ENCODE assay signal across 20 mouse cellular contexts in genomic region chr6:83821856-83822255, GRCm38 (mm10). TPM values are rescaled to one million over a fixed set of nuclear protein-coding genes. Genes with fewer than 3 reads are reported as not detected.
"Had no signal": no experiment of that assay in that cellular context is flagged by ENCODE, and none has a peak within 500 bp of the region (broad histone marks: within the 10 kb centered on the region; RNA-seq: fewer than 3 reads in every experiment).

No protein-coding gene starts in this region.

- H3K4me1 ChIP-seq: kidney, embryonic 15.5 days; midbrain, embryonic 10.5 days; neural tube, embryonic 15.5 days had no signal

- H3K27ac ChIP-seq: kidney, embryonic 15.5 days; limb, embryonic 13.5 days; liver, embryonic 14.5 days; midbrain, embryonic 10.5 days; neural tube, embryonic 15.5 days had no signal

- H3K27me3 ChIP-seq: kidney, embryonic 15.5 days; limb, embryonic 13.5 days; neural tube, embryonic 15.5 days had no signal

- H3K36me3 ChIP-seq: neural tube, embryonic 15.5 days had no signal

- DNase-seq: kidney, postnatal 14 days; left cerebral cortex, postnatal 4 days; lung, adult 18-20 months; lung, postnatal 36 days; right cerebral cortex, adult 18-20 months; right cerebral cortex, postnatal 25 days; thymus, postnatal 36 days had no signal

- H3K9me3 ChIP-seq: kidney, embryonic 15.5 days; limb, embryonic 13.5 days; midbrain, embryonic 10.5 days; neural tube, embryonic 15.5 days had no signal

- H3K4me2 ChIP-seq: kidney, embryonic 15.5 days; limb, embryonic 13.5 days; neural tube, embryonic 15.5 days had no signal

- H3K4me3 ChIP-seq: kidney, embryonic 15.5 days; limb, embryonic 13.5 days; midbrain, embryonic 10.5 days; myocyte; neural tube, embryonic 15.5 days had no signal

- ATAC-seq: lung, postnatal 0 days had no signal

- H3K9ac ChIP-seq: kidney, embryonic 15.5 days; limb, embryonic 13.5 days; liver, embryonic 14.5 days; neural tube, embryonic 15.5 days had no signal

RNA-seq across cellular contexts. Expression of gene Ankrd53, which starts 59.4 kb away (rescaled TPM):
- polyA plus RNA-seq: kidney, embryonic 15.5 days; large intestine, adult 2 months; liver, adult 2 months; midbrain, embryonic 10.5 days; neural tube, embryonic 11.5 days; small intestine, adult 2 months; stomach, embryonic 16.5 days; thymus, postnatal 0 days had no signal
